Mouse (Mus musculus): Measurements from ENCODE around the gene Olfr1371.
A peak's percentile ranks its signal among the peaks of the same experiment; 100 is the strongest.

Olfr1371 gene

DNA sequence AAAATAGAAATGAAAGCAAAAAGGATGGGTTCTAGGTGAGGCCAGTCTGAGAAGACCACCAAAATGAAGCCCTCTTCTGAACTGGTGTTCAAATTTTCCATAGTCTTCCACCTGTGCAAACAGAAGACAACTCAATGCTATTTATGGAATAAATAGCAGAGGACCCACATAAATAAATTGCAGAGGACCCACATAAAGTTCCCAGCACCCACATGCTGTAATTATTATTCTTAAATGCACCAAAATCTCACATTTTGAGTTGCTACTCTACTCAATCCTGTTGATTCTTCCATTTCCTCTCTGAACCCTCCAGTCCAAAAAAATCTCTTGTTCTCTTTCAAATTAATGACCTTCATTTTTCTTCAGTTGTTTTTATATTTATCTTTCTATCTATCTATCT, at the start of gene Olfr1371:
TSS of gene Olfr1371 (minus strand) at position 101 of the 400 bp plus-strand sequence.
- DNase-seq: no peak

DNA sequence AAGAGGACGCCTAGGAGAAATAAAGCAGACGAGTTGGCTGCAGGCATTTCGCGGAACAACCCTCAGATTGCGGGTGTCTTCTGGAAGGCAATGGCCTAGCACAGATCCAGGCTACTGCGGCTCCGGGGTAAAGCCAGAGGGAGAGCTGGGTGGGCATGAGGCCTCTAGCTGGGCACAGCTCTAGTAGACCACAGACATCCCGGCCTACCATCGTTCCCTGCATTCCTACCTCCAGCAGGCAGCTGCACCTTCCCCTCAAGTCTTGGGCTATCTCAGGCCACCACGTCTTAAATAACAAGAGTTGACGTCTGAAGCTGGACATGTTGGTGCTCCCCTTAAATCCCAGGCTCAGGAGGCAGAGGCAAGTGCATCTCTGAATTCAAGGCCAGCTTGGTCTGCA, 48.6 kb upstream of the Olfr1371 start:
- DNase-seq: no peak

DNA sequence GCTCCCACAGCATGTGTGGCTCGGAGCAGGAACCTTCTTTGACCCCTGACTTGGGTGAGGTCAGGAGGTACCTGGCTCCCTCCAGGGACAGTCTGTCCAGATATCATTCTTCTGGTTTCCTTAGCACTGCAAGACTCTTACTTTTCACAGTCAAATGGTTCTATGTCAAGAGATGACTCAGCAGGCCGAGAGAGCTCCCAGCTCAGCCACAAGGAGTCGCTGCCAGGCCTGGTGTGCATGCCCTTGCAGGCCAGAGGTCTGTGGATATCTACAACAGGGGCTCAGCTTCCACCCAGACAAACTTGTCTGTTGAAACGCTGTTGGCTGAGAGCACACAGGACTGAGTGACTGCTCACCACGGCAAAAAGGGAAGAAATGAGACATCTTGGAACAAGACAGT, 48.1 kb upstream of the Olfr1371 start:
- DNase-seq: peak; percentile 38

DNA sequence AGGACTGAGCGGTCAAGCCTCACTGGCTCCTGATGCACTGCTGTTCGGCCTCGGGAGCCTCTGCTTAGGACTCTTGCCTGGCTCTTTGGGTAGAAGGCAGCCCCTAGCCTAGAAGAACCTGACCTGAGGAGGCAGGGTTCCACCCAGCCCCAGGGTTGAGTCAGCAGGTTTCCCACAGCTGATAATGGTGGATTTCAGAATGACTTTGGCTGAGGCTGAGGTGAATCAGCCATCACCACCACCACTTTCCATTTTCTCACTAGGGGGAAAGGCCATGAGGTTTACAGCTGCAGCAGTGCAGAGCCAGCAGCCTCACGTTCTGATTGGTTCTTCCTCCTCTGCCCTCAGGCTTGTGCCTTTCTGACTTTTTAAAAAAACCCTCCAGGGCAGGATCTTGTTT, 47.1 kb upstream of the Olfr1371 start:
- no peak for DNase-seq

DNA sequence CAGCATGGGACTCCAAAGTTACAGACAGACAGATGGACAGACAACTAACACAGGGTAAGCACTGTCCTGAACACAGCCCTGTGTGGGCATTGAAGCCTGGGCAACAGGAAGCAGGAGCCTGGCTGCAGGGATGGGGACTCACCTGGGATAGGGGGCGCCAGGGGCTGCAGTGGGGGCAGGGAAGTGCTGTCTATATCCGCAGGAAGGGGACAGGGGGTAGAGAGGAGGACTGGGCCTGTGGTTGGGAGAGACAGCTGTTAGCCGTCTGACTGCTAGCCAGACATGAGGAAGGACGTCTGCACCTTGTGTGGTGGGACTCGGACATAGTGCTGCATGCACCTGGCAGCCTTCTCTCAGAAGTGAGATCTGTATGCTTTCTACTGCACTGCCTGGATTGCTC, 44.9 kb upstream of the Olfr1371 start:
- no peak for DNase-seq

DNA sequence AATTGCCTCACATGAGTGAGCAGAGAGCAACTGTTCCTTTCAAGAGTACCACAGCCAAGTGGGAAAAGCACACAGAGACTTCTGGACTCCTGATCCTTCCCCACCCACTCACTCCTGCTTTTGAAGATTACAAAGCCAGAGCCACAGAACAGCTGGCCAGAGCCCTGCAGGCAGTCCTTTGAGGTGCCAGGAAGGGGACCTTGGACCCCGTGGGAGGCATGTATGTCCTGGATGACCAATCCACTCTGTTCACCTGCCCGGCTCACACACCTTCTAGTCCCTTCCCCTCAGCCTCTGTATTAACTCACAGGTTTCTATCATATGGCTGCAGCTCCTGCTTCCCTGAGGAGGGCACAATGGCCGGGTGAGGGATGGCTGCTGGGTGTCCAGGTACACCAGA, 43.6 kb upstream of the Olfr1371 start:
- no peak for DNase-seq

DNA sequence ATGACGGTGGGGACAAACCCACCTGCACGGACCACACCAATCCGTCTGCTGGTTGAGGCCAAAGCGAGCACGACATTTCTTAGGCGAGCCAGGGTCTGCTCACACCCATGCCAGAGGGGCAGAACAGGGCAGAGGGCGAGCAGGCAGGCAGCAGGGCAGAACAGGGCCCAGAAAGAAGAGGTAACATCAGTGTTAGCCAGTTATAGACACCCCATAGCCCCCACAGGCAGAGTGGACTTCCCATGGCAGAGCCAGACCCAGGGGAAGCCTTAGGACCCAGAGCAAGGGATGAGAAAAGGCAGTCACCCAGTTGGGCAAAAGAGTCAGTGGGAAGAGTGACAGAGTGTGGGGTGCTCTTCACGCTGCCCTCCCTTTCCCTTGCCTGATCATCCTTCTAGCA, 41.3 kb upstream of the Olfr1371 start:
- no peak for DNase-seq

DNA sequence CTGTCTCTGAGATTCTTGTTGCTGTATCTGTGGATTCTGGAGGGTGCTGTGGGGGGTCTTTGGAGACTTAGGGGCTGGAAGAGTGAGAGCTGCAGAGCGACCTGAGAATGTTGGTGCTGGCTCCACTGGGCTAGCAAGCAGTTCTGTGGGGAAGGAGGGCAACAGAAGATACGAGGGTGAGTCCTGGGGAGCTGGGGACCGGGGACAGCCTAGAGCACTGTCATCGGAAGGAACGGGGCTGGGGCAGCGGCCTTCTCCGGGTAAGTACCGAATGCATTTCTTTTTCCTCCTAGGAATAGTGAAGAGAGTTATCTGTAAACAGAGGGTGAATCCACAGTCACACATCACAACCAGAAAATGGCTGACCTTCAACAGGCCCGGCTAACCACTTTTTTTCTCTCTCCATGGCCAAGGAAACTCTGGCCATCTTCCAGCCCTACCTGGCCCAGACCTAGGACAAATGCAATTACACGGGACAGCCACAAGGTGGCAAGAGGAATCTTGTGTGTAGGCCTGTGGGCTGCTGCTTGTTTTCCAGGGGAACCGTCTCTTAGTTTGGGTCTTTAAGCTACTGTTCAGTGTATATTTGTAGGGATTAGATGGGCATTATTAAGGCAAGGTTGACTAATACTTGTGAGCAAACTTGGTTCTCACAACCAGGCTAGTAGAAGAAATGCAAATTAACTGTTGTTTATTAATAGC, 40.0 kb upstream of the Olfr1371 start:
- DNase-seq: peak; percentile 86

DNA sequence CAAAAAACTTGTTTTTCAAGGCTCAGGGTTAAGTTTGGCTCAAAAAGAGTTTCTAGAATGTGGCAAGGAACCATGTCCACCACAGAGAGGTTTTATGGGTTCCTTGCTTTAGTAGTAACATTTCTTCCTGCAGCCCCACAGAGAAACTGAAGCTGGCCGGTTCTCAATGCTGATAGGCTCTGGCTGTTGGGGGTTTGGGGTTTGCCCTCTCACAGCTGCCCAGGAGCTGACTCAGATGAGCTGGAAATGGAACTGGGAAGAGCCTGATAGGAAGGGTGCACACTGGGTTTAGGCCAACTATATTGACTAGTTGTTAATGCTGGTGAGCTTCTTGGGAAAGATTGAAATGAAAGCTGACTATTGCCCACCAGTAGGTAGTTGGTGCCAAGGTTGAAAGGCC, 38.9 kb upstream of the Olfr1371 start:
- DNase-seq: no peak

DNA sequence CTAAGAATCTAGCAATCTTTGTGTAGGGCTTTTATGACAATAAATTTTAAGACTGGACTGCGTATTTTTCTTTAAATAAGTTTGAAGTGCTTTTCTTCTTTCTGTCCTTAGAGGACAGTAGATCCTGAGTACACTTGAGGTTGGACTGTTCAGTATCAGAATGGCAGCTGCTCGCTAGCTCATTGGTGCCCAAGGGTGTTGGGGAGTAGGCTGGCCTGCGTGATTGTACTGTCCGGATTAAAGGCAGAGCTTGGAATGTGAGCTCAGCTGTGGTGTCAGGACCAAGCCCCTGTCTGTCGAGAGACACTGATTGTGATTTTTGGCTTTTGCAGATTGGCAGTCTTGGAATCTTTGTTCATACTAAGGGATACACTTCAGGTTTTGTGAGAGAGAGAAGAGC, 38.0 kb upstream of the Olfr1371 start:
- DNase-seq: no peak

DNA sequence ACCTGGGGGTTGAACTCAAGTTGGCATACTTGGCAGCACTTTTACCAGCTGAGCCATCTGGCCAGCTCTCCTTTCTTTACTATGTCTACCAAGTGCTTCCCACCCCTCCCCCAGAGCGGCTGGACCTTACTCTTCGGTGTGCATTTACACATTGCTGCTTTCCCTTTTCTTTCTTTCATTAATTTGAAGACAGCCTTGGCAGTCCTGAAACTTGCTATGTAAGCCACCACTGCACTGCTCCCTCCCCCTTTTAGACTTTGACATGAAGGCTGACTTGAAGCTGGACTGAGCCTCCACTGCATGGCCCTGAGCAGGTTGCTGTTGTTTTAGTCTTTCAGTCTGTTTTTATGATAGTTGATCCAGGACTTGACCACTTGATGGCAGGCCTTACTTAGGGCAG, 35.7 kb upstream of the Olfr1371 start:
- DNase-seq: peak; percentile 80

DNA sequence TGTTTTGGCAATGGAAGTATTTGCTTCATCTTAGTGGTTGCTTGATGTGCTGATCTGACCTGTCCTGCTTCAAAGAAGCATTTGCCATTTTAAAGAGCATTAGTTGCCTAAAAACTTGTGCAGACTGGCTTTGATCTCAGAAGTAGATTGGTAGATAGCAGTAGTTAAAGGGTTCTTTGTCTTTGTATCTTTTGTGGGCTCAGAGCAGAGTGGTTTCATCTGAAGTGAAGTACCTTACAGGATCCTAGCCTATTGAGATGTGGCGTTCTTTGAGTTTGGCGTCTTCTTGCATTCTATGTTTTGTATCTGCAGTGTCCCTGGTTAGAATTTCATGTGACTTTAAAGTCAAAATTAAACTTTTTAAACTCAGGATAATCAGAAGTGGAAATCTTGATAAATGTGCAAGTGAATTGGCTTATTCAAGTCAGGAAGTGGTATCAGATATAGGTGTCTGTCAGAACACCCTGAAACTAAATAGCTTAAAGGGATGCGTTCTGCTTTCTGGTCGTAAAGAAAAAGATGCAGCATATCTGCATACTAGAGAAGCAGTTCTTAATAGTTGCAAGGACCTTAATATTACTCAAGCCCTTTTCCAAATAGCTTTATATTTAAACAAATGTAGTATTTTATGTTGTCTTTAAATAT, 27.2 kb upstream of the Olfr1371 start:
- no peak for DNase-seq

DNA sequence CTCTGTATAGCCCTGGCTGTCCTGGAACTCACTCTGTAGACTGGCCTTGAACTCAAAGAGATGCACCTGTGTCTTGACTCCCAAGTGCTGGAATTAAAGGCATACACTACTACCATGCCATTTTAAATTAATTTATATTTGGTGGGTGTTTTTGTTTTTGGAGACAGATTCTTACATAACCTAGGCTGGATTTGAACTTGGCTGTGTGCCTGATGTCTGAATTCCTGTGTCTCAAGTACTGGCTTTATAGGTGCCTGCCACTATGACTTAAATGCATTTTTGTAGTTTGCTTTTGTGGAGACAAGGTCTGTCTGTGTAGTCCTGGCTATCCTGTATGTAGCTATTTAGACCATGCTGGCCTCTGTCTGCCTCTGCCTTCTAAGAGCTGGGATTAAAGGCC, 20.7 kb upstream of the Olfr1371 start:
- no peak for DNase-seq

DNA sequence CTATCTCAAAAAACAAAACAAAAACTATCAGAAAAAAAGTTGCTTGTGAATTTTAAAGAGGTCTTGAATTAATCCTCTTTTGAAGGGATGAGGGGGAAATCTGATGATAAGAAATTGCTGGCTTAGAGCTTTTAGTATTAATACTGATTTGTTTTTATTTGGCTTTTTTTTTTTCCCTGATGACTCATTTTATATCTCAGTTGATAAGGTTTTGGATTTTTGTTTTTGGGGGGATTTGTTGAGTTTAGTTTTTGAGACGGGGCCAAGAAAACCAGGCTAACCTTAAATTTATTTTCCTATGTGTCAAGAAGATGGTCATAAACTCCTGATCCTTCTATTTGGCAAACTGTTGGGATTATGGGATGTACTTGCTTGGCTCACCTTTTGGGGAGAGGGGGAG, 20.1 kb upstream of the Olfr1371 start:
- no peak for DNase-seq

DNA sequence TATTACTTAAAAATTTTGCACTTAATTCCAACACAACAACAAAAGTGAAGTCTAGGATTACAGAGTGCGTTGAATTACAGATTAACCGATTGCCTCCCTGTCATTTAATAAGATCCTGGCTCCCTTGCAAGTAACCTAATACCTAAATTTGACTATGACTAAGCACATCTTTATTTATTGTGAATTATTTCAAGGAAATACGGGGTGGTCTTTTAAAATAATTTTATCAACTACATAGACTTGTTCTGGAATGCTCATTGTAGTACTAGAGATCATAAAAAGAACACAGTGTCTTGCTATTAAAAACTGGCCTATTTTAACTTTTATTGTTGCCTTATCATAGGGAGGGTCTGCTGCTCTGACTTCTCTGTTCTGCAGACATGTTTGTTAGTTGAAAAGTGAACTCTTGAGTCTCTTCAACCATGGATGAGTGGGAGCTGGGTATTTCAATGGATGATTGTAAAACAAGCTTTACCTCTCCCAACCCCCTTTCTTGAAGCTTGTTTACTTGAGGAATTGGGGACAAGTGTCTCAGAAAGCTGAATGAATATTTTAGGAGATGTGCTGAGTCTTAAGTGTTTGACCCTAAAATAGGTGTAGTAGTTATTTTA, 19.4 kb upstream of the Olfr1371 start:
- no peak for DNase-seq

DNA sequence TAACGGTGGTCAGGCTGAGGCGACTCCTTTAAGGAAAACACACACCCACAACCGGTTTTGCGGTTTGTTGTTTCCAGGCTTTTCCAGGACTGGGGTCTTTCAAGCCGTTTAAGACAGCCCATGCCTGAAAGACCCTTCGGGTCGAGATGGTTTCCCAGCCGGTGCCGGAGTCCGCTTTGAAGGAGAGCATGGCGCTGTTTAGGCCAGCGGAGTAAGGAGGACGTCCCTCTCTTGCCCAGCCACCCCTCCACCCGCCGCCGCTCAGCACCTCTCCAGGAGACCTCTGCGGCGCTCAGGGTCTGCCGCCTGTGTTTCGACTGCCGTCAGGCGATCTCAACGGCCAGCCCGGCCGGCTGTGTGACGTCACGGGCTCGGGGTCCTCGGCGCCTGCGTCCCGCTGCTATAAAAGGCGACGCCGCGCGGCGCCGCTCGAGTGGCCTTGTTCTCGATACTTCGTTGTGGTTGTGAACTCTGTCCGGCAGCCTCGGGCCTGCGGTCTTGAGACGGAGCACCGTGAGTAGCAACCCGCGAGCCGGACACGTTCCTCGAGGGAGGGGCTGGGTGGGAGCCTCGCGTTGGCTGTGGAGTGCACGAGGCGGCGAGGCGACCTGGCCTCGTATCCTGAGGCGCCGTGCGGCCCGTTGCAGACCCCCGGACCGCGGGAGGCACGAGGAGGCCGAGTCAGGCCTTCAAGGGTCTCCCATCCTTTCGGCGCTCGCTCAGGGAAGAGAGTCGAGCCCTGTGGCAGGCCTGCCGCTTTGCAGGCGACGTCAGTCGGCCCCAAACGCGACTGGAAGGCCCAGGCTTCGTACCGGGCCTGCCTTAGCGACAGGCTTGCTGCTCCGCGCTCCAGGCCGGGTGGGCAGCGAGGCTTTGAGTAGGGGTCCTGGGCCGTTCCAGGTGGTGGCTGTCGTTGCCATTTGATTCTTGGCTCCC, 18.1 kb upstream of the Olfr1371 start, which contains the start of gene Skp1a:
TSS of gene Skp1a (plus strand) at position 390 of the 936 bp plus-strand sequence.
- DNase-seq: peak; percentile 86

DNA sequence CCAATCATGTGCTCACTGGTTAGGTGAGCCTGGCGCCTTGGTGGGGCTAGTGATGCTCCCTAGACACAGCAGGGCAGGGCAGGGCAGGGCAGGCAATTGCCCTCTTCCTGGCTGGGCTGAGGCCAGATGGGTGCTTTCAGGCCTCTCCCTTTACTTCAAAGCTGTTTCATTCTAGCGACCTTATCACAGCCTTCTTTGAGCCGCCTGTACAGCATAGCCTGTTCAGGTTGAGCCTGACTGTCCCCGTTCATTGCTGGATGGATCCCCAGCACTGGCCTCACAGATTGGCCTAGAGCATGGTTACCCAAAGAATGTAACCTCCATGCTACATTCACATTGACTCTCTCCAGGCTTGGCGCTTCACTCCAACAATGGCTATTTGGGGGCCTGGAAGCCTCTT, 16.9 kb upstream of the Olfr1371 start:
- no peak for DNase-seq

DNA sequence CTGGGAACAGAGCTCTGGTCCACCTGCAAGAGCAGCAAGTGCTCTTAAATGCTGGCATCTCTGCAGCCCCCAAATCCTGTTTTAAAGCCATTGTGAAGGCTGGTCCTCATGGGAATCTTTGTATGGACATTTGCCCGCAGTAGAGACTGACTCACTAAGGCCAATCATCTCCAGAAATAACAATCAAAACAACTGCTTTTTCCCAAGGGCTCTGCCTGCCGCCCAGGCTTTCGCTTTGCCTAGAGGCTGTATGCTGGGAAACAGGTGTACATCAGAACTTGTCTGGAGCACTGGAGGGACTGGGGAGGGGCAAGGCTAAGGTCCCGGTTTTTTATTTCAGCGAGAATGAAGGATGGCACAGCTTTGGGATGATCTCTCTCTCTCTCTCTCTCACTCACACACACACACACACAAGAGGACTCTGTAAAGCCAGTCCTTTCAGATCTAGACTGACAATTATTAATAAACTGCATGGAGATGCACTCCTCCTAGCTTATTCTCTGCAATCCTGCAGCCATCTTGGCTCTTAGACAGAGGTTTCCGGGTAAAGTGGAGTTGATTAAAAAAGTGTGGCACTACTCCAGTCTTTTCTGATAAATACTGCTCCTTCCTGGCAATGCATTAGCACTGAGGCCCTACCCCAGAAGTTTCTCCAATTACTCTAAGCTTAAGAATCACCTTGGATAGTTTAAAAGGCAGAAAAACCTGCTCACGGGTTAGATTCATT, 15.1 kb upstream of the Olfr1371 start:
- DNase-seq: no peak

DNA sequence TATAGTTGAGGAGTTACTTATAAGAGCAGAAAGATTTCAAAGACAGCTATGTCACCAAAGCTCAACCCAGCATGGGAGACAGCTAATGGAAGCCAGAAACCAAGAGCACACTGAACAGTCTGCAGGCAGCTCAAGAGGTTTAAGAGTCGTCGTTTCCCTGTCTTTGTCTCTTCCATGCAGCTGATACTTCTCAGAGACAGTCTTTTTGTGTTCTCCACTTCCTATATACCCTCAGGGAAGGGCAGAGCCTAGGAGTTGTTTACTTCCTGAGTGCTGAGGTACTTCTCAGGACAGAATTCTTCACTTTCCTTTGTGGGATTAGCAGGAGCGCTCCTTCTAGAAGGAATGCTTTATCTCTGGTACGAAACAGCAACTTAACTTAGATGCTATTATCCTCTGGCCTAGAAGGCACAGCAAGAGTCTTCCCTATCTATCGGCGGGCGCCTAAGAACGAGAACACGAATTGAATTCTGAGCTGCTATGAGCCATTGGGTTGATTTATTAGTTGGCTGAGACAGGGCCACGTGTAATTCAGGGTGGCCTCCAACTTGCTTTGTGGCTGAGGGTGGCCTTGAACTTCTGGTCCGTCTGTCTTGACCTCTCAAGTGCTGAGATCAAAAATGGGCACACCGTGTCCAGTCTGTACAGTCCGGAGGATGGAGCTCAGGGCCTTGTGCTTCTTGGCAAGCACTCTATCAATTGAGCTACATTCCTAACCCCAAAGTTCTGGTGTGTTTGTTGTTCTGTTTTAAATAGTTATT, 13.9 kb upstream of the Olfr1371 start:
- no peak for DNase-seq

DNA sequence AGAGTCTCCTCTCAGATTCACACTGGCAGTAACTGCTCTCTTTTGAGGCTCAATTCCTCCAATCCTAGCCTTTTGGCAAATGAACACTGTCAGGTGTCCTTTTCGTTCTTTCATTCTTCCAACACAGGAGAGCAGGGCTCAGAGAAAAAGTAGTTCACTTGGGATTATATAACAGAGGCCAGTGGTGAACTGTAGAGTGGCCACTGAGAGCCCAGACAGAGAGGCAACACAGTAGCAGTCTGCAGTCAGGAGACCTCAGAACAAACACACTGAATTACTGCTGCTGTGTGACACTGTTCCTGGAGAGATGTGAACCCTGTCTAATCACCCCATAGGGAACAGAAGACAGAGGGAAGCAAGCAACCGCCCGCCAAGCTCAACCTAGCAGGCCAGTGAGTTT, 13.3 kb upstream of the Olfr1371 start:
- no peak for DNase-seq

DNA sequence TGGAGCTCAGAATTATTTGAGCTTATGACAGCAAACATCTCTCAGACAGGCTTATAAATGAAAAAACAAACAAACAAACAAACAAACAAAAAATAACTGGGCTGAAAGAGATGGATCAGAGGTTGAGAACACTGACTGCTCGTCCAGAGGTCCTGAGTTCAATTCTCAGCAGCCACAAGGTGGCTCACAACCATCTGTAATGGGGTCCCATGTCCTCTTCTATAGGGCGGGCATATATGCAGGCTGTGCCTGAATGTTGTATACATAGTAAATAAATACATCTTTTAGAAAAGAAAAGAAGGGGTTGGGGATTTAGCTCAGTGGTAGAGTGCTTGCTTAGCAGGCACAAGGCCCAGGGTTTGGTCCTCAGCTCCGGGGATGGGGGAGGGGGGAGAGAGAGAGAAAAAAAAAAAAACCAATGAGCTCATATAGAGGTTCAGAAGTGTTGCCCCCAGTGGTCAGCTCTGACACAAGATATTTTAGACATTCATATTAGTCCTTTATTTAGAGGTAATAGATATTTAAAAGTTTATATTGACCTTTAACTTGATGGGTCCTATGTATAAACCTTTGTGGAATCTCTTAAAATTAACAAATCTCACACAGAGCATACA, 12.3 kb upstream of the Olfr1371 start:
- DNase-seq: no peak
